Mouse (Mus musculus) layer of hippocampus, adult 9-10 months (tissue): ENCODE results near the gene Dnajb4.

ENCODE experiments used
- DNase-seq: peaks from one replicate; pipeline ENCODE4 v3.0.0; 2022; ENCODE audit warnings: low spot score

Gene Dnajb4

DNA sequence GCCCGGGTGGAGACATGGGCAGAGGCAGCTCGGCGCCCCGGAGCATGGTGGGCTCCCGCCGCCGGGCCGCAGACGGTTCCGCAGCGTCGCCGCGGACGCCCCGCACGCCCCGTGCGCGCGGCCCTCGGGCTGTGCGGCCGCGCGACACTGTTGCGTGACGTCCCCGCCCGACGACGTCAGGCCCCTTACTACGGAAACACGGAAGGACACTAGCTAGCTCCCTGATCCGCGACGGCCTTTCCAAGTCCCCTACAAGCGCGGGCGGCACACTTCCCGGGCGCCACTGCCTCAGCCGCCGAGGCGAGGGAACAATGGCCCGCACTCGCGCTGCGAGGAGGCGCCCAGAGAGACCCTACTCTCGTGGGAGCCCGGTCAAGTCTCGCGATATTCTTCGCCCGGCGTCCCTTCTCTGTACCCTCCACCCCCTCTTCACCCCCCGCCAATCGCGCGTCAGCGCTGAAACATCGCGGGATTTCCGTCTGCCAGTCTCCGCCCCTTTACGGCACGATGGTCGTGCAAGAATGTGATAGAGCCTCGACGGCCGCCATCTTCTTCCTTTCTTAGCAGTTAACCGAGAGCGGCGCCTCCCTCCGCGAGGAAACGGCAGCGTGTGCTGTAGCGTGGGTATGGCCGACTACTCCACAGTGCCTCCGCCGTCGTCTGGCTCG lies at the start of gene Dnajb4, which contains the start of gene Fubp1:
Dnajb4 (minus strand) TSS at position 336 of the 668 bp plus-strand sequence.
Fubp1 (plus strand) TSS at position 456 of the 668 bp plus-strand sequence.
- peak; percentile 99 for DNase-seq

DNA sequence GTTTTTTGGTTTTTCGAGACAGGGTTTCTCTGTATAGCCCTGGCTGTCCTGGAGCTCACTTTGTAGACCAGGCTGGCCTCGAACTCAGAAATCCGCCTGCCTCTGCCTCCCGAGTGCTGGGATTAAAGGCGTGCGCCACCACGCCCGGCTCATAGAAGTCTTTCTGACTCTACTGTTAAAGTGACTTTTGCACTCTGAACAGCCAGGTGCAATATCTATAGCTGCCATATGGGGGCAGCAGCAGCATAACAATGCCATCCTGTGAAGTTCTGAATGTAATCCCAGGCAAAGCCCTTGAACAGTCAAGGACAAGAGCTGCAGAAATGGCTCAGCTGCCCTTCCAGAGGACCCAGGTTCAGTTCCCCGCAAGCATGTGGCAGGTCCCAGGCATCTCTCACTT lies 49.3 kb upstream of the Dnajb4 start:
- DNase-seq: peak; percentile 77

DNA sequence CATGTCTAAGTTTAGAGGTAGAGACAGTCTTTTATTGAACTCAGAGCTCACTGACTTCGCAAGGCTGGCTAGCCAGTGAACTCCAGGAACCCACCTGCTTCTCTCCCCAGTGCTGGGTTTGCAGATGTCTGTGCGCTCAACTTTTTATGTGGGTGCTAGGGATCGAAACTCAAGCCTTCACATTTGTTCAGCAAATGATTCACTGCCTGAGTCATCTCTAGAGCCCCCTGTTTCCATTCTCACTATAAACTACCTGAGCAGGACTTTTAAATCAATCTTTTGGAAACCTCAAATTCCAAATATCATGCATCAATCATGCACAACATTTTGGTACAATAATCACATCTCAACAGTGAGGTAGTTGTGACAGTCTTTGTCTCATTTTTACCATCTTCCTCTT lies 47.4 kb upstream of the Dnajb4 start:
- no peak for DNase-seq

GRCm38 (mm10) chr3:152250487-152250886 lies 40.4 kb upstream of the Dnajb4 start:
- no peak for DNase-seq

GRCm38 (mm10) chr3:152247708-152248107 lies 37.6 kb upstream of the Dnajb4 start:
- DNase-seq: no peak

GRCm38 (mm10) chr3:152245273-152245910 lies 35.3 kb upstream of the Dnajb4 start:
- peak; percentile 52 for DNase-seq

DNA sequence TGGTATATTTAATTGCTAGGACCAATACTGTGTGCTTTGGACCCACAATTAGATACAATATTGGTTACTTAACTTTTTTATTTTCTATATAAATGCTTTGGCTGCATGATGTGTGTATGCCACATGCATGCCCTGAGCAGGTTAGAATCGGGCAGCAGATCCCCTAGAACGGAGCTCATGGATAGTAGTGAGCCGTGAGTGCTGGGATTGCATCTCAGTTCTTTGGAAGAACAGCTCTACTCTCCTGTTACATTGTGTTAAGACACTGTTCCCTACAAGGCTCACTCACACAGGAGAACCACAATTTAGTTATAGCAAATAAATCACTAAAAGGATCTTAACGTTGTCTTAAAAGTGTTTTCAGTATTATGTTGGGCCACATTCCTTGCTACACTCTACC lies 33.2 kb upstream of the Dnajb4 start:
- no peak for DNase-seq

DNA sequence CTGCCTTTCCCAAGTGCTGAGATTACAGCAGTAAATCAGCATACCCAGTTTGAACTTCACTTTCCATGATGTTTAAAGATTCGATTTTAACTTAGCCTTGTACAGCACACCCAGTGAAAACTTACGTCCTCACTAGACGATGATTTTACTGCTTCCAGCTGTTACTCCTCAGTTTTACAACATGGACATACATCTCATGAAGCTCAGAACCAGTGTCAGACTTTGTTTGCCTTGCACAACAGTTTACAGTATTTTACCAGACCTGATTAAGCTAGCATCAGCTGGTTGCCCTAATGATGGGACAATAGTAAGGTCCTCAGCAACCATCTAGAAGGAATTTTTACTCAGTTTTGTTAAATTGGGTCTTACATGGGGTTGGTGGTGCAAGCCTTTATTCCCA lies 31.0 kb upstream of the Dnajb4 start:
- DNase-seq: no peak

GRCm38 (mm10) chr3:152239592-152239991 lies 29.5 kb upstream of the Dnajb4 start:
- no peak for DNase-seq

- no peak for DNase-seq
Observed at GRCm38 (mm10) chr3:152238836-152239235, 28.7 kb upstream of the Dnajb4 start.

- DNase-seq: no peak
Observed at GRCm38 (mm10) chr3:152235805-152236204, 25.7 kb upstream of the Dnajb4 start.

DNA sequence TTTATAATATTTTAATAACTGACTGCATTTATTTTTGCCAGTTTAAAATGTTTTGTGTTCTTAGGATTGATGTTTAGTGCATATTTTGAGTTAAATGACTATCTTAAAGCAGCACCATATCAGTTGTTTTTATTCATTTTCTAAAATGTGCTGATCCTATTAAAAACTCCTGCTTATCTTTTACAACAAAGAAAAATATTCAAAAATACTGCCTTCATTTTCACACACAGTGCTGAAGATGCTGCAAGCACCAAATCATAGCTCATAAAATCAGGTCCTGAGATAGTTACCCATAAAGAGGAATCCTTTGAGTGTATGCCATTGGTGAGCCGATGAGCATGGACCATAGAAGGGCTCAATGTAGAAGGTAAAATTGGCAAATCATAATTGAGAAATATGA lies 25.1 kb upstream of the Dnajb4 start:
- DNase-seq: no peak

GRCm38 (mm10) chr3:152231333-152232100 lies 21.4 kb upstream of the Dnajb4 start:
- no peak for DNase-seq

DNA sequence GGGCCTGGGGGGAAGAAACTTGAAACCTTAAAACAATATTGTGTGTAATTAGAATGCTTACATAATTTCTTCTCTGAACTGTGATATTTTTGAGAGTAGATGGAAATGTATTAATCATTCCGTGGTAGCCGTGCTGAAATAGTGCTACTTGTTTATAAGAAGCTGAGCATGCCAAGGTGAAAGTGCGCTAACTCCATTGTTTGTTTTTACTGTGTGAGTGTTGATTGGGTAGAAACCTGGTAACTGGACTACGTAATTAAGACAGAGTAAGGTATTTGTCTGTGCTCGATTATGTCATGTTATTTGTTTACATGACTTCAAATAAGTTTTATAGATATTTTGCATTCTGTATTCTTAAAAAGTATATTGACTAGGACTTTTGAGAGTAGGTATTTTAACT lies 19.2 kb upstream of the Dnajb4 start:
- no peak for DNase-seq

- no peak for DNase-seq
Observed at GRCm38 (mm10) chr3:152228843-152229242, 18.7 kb upstream of the Dnajb4 start.

- no peak for DNase-seq
Observed at GRCm38 (mm10) chr3:152225906-152226305, 15.8 kb upstream of the Dnajb4 start.

- DNase-seq: no peak
Observed at GRCm38 (mm10) chr3:152224918-152225317, 14.8 kb upstream of the Dnajb4 start.

- DNase-seq: no peak
Observed at GRCm38 (mm10) chr3:152213416-152213815, 3.3 kb upstream of the Dnajb4 start.

GRCm38 (mm10) chr3:152211731-152212279 lies 1.7 kb upstream of the Dnajb4 start:
- no peak for DNase-seq

GRCm38 (mm10) chr3:152210728-152211391 lies 758 bp upstream of the Dnajb4 start:
- DNase-seq: no peak

DNA sequence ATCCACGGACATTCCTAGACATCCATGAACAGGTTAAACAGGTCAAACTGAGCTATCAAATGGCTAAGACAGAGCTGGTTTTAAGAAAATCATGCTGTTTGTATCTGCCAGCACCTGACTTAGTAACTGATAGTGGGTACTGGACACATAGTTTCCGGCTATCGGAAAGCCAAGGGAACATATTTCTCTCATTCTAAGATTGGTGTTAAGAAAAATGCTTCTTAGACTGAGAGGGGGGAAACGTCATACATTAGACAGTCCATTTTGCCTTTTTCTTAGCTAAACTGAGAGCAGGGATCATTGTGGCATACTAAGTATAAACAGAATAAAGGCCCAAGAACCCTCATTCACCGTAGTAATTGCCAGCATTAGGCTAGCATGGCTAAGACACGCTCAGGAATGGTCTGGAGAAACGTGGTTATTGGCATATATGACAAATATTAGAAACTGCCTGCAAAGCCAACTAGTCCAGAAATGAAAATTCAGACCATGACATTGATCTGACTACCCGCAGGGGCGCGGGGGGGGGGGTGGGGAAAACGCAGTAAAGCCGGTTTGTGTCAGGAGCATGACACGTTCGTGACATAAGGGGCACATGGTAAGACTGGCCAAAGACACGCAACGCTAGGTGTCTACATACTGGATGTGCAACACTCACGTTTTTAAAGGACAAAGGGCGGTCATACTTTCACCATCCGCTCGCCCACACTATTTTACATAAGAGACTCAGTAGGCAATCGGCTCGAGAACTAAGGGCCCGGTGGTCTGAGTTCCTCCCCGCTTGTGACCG lies 730 bp downstream of the Dnajb4 start:
- no peak for DNase-seq
